Mouse (Mus musculus) olfactory bulb, adult 2 months (tissue): ENCODE results near the gene L3mbtl1.

Experiments
- CTCF ChIP-seq: fragments of 200-500 bp; IDR thresholded peaks from 2 replicates; pipeline ENCODE4 v1.5.1; 2012; ENCODE audit warnings: low read depth, mild to moderate bottlenecking, low read length, moderate library complexity; ENCODE audit not compliant: insufficient read depth
- POLR2A ChIP-seq: fragments of 200-500 bp; IDR thresholded peaks from 2 replicates; pipeline ENCODE4 v1.6.1; 2012; ENCODE audit warnings: mild to moderate bottlenecking, low read depth, low read length, moderate library complexity; ENCODE audit not compliant: insufficient read depth

DNA sequence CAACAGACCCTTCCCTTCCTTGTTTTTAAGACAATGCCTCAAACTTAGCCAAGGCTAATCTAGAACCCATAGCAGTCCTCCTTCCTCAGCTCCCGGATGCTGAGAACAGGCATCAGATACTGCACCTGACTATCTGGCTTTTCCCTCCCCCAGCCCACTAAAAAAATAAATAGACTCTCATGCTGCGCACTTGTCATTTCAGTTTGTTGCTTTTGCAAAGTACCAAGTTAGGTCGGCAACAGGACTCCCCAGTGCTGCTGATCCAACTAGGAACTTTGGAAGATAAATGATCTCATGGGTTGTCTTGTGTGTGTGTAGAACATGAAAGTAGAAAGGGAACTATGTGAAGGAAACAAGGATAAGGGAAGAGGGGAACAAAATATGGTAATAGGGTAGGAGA, 13.6 kb upstream of the L3mbtl1 start:
- TF ChIP-seq POLR2A (no peak), CTCF (no peak)
